ENCODE assay signal across 33 mouse cellular contexts in the genomic region with DNA sequence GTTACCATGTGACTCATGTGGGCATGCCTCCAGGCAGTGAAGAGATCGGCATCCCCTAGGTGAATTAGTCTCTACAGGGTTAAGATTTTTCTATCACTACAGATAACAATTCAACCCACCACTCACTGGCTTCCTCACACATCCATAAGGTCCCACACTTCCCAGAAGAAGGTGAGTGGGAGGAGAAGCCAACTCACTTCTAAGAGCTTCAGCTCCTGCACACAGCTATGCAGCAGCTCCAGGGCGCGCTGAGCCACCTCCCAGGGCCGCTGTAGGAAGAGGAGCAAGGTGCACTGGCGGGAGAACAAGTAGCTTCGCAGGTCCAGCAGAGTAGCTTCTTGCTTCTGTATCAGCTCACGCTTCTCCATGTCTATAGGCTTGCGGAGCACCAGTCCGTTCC. TPM values are rescaled to one million over a fixed set of nuclear protein-coding genes. Genes with fewer than 3 reads are reported as not detected.
DNase-seq lines count a peak whose midpoint lies in the region; ATAC-seq and TF ChIP-seq lines count a peak whose summit lies in the region.
"Had no signal": no experiment of that assay in that cellular context is flagged by ENCODE, and none has a peak within 500 bp of the region (broad histone marks: within the 10 kb centered on the region; RNA-seq: fewer than 3 reads in every experiment).

No protein-coding gene starts in this region.

- no peaks in the 10 kb centered on the region for H3K27me3 ChIP-seq in liver, embryonic 12.5 days (replicated peaks)
- no peaks in the 10 kb centered on the region for H3K27me3 ChIP-seq in liver, postnatal 0 days (ENCODE audit: insufficient read depth, low read length)
- H3K27me3 ChIP-seq: CH12.LX; embryonic facial prominence, embryonic 13.5 days; forebrain, embryonic 12.5 days; heart, embryonic 12.5 days; heart, embryonic 15.5 days; hindbrain, embryonic 13.5 days; Patski had no signal

- peaks cover 100% of the 10 kb centered on the region for H3K36me3 ChIP-seq in liver, embryonic 12.5 days
- peaks cover 83% of the 10 kb centered on the region for H3K36me3 ChIP-seq in liver, postnatal 0 days (replicated peaks; ENCODE audit: insufficient read depth, low read length)

- peaks cover 37% of the 10 kb centered on the region for H3K4me1 ChIP-seq in liver, embryonic 12.5 days
- H3K4me1 ChIP-seq in liver, postnatal 0 days (ENCODE audit: insufficient read depth), result peaks cover 13% of the 10 kb centered on the region
- H3K4me1 ChIP-seq: embryonic facial prominence, embryonic 10.5 days; embryonic facial prominence, embryonic 13.5 days; forebrain, embryonic 12.5 days; heart, embryonic 12.5 days; heart, embryonic 15.5 days; hindbrain, embryonic 10.5 days; hindbrain, embryonic 13.5 days had no signal

- no peak overlapping the region for H3K4me2 ChIP-seq in liver, embryonic 12.5 days
- H3K4me2 ChIP-seq in liver, postnatal 0 days (ENCODE audit: low read depth, low read length), result no peak overlapping the region
- H3K4me2 ChIP-seq: embryonic facial prominence, embryonic 13.5 days; forebrain, embryonic 12.5 days; heart, embryonic 12.5 days; heart, embryonic 15.5 days; hindbrain, embryonic 13.5 days had no signal

- TF ChIP-seq EP300 in liver, postnatal 0 days (IDR thresholded peaks at IDR 0.05; ENCODE audit: low read depth), result no peak

- peak; percentile 25 to 45 for DNase-seq in left cerebral cortex, adult 18-20 months (ENCODE audit: low spot score in 2 of 2)
- no peak for DNase-seq in left cerebral cortex, postnatal 4 days
- DNase-seq in liver, postnatal 0 days, result no peak
- peak; percentile 62 for DNase-seq in right cerebral cortex, adult 18-20 months
- DNase-seq in right cerebral cortex, postnatal 4 days, result no peak
- DNase-seq in brain, adult 2 months (ENCODE audit: low read depth, low spot score), result peak; percentile 77
- DNase-seq in adipocyte (ENCODE audit: low spot score), result no peak
- DNase-seq: adrenal gland, adult 2 months; adrenal gland, postnatal 14 days; B cell, adult 2 months; cerebellum, adult 11-12 months; cerebellum, adult 8-10 months; cerebellum, postnatal 10 days; cerebellum, postnatal 36 days; embryo, embryonic 11 days; gastrocnemius, postnatal 25 days; heart, adult 18-20 months; heart, postnatal 10 days; heart, postnatal 36 days had no signal

- ATAC-seq in liver, embryonic 12.5 days, result no peak
- no peak for ATAC-seq in liver, postnatal 0 days
- ATAC-seq: forebrain, embryonic 16.5 days; hindbrain, embryonic 16.5 days; Patski had no signal

- H3K4me3 ChIP-seq in liver, embryonic 12.5 days, result no peak overlapping the region
- no peak overlapping the region for H3K4me3 ChIP-seq in liver, postnatal 0 days (ENCODE audit: low read depth, low read length)
- H3K4me3 ChIP-seq: embryonic facial prominence, embryonic 10.5 days; embryonic facial prominence, embryonic 13.5 days; erythroblast, embryonic 14.5 days; forebrain, embryonic 12.5 days; heart, embryonic 12.5 days; heart, embryonic 15.5 days; hindbrain, embryonic 10.5 days; hindbrain, embryonic 13.5 days had no signal

- 90% methylated on average over 9 of the region's 9 CpGs for WGBS in liver, embryonic 12.5 days (ENCODE audit: insufficient replicate concordance)
- 94% methylated on average over 9 of the region's 9 CpGs for WGBS in liver, postnatal 0 days (ENCODE audit: insufficient replicate concordance)

- intact Hi-C loops in left cerebral cortex, postnatal 4 days (cut with DNase I), result no loop called here

- no peak for TF ChIP-seq CTCF in liver, postnatal 0 days (IDR thresholded peaks at IDR 0.05; ENCODE audit: low read depth)

- no peaks in the 10 kb centered on the region for H3K9me3 ChIP-seq in liver, embryonic 12.5 days (replicated peaks)
- no peaks in the 10 kb centered on the region for H3K9me3 ChIP-seq in liver, postnatal 0 days (ENCODE audit: low read length)
- H3K9me3 ChIP-seq: embryonic facial prominence, embryonic 10.5 days; embryonic facial prominence, embryonic 13.5 days; forebrain, embryonic 12.5 days; G1E; heart, embryonic 12.5 days; heart, embryonic 15.5 days; hindbrain, embryonic 10.5 days; hindbrain, embryonic 13.5 days had no signal

- H3K27ac ChIP-seq in liver, embryonic 12.5 days, result peak overlapping the region; percentile 91; the same call in 1 of the 2 replicates
- no peak overlapping the region for H3K27ac ChIP-seq in liver, postnatal 0 days (ENCODE audit: low read depth)
- H3K27ac ChIP-seq: embryonic facial prominence, embryonic 10.5 days; embryonic facial prominence, embryonic 13.5 days; forebrain, embryonic 12.5 days; heart, embryonic 15.5 days; hindbrain, embryonic 10.5 days; hindbrain, embryonic 13.5 days had no signal

- no peak overlapping the region for H3K9ac ChIP-seq in liver, embryonic 12.5 days
- no peak overlapping the region for H3K9ac ChIP-seq in liver, postnatal 0 days (replicated peaks)
- H3K9ac ChIP-seq: embryonic facial prominence, embryonic 13.5 days; forebrain, embryonic 12.5 days; heart, embryonic 12.5 days; heart, embryonic 15.5 days; hindbrain, embryonic 13.5 days had no signal

RNA-seq across cellular contexts. Expression of gene Pwp2, which starts 29.4 kb away (rescaled TPM):
- 10 to 100 TPM; 19.2 to 19.6 TPM for total RNA-seq in left cerebral cortex, adult 18-20 months (2021)
- 10 to 100 TPM; 22.6 to 23.7 TPM for total RNA-seq in left cerebral cortex, postnatal 4 days (2021)
- 23.9 and 25.5 TPM in 2 replicates for polyA plus RNA-seq in liver, embryonic 12.5 days (2016; fragmentation: Nextera tagmentation; extraction: Ambion mirVana)
- 5.3 and 6.1 TPM in 2 replicates for polyA plus RNA-seq in liver, postnatal 0 days (2015; fragmentation: Nextera tagmentation; extraction: Ambion mirVana)

RNA-seq across cellular contexts. Expression of gene Trappc10, which starts 30.1 kb away (rescaled TPM):
- total RNA-seq in left cerebral cortex, adult 18-20 months (2021), result 10 to 100 TPM; 84.4 to 85.7 TPM
- 10 to 100 TPM; 85.8 to 86.5 TPM for total RNA-seq in left cerebral cortex, postnatal 4 days (2021)
- polyA plus RNA-seq in liver, embryonic 12.5 days (2016; fragmentation: Nextera tagmentation; extraction: Ambion mirVana), result 21.9 and 24.5 TPM in 2 replicates
- 13.9 and 14.7 TPM in 2 replicates for polyA plus RNA-seq in liver, postnatal 0 days (2015; fragmentation: Nextera tagmentation; extraction: Ambion mirVana)

RNA-seq across cellular contexts. Expression of gene D10Jhu81e, which starts 44.8 kb away (rescaled TPM):
- total RNA-seq in left cerebral cortex, adult 18-20 months (2021), result 100 to 1,000 TPM; 112 to 114 TPM
- 10 to 100 TPM; 52.6 to 59.3 TPM for total RNA-seq in left cerebral cortex, postnatal 4 days (2021)
- polyA plus RNA-seq in liver, embryonic 12.5 days (2016; fragmentation: Nextera tagmentation; extraction: Ambion mirVana), result 17.1 and 19.4 TPM in 2 replicates
- 20.8 and 23.9 TPM in 2 replicates for polyA plus RNA-seq in liver, postnatal 0 days (2015; fragmentation: Nextera tagmentation; extraction: Ambion mirVana)

Comparison
In these comparisons a context has a peak if more than half of its experiments do, and no peak if none do; other contexts are left out.
1. DNase-seq: peak in left cerebral cortex, adult 18-20 months (2 of 2), right cerebral cortex, adult 18-20 months (single experiment) and brain, adult 2 months (single experiment); none in left cerebral cortex, postnatal 4 days (single experiment), liver, postnatal 0 days (single experiment), right cerebral cortex, postnatal 4 days (single experiment) and adipocyte (single experiment).